Mouse (Mus musculus): ENCODE measurements around the gene Psmb2. TPM values are rescaled to one million over a fixed set of nuclear protein-coding genes. Genes with fewer than 3 reads are reported as not detected.

The Psmb2 gene
- polyA plus RNA-seq, 1 experiment = 170 TPM

DNA sequence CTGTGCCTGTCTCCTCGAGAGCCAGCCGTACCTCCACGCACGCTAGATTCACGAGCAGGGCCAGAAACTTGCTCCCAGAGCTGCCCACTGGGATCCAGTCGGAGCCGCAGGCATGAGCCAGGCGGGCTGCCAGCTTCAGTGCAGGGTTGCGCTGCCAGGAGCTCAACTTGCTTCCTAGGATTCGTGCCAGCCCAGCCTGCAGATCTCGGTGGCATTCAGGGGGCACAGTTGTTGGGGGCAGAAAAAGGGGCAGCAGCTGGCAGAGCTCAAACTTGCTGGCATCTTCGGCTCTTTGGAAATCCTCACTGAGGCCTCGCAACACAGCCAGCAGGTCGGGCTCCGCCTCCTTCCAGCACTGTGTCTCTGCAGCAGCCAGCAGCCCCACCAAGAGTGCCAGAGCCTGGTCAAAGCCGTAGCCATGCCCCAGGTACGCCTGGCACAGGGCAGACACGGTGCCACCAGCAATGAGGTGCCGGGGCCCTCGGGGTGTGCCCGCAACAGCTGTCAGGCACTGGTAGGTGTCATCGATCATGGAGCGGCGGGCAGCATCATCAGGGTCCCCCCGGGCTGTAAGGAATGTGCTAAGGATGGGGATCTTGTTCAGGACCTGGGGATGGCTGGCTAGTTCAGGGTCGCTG, 72.7 kb downstream of the Psmb2 start:
- peak; percentile 87 for DNase-seq
- H3K27ac ChIP-seq (ENCODE audit: insufficient read depth, low read length) = peak overlapping the region; percentile 47
- peaks cover 27% of the 10 kb centered on the region for H3K4me1 ChIP-seq (ENCODE audit: control insufficient read depth, insufficient read depth, low read length)
- no peaks in the 10 kb centered on the region for H3K27me3 ChIP-seq (ENCODE audit: control insufficient read depth, insufficient read depth, low read length)
- TF ChIP-seq POLR2A (IDR thresholded peaks at IDR 0.05; ENCODE audit: borderline replicate concordance, insufficient read depth, low read length) (no peak), CTCF (IDR thresholded peaks at IDR 0.05; ENCODE audit: borderline replicate concordance, insufficient read depth, low read depth, low read length) (no peak)
- H3K4me3 ChIP-seq (replicated peaks; ENCODE audit: insufficient read depth, low read depth, low read length) = peak overlapping the region; percentile 96
- WGBS = 11% methylated on average over 26 of the region's 26 CpGs

DNA sequence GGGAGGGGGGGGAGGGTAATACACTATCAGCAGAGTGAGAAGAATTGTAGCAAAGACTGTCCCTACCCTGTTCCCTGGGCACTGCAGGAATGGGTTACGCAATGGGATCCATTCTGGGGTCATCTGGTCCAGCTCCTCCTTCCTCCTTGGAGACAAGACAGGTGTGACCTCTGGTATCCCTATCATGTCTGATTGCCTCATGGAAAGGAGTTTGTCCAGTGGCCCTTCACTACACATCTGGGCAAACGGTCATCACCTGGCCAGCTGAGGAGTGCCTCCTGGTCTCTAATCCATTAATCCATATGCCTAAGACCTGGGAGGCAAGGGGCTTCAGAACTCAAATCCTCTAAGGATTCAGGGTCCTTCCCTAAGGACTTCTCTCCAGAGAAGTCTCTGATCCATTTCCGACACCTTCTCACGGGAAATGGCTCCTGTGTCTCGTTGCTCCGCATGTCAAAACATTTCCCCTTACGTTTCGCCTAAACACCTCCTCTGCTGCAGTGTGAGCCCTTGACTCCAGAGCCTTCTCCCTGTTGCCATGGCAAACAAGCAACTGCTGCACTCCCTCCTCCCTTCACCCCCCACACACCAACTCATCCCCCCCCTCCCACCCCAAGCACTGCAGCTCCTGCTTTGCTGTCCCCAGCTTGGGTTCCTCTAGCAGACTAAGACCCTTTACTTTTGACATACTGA, 73.6 kb downstream of the Psmb2 start:
- WGBS = 36% methylated on average over 8 of the region's 8 CpGs
- peak; percentile 36 to 40 for DNase-seq
- H3K4me3 ChIP-seq (replicated peaks; ENCODE audit: insufficient read depth, low read depth, low read length) = peak overlapping the region; percentile 96
- H3K27me3 ChIP-seq (ENCODE audit: control insufficient read depth, insufficient read depth, low read length) = no peaks in the 10 kb centered on the region
- H3K27ac ChIP-seq (ENCODE audit: insufficient read depth, low read length) = no peak overlapping the region
- no peak for TF ChIP-seq POLR2A (IDR thresholded peaks at IDR 0.05; ENCODE audit: borderline replicate concordance, insufficient read depth, low read length)
- no peak for TF ChIP-seq CTCF (IDR thresholded peaks at IDR 0.05; ENCODE audit: borderline replicate concordance, insufficient read depth, low read depth, low read length)
- peaks cover 24% of the 10 kb centered on the region for H3K4me1 ChIP-seq (ENCODE audit: control insufficient read depth, insufficient read depth, low read length)

DNA sequence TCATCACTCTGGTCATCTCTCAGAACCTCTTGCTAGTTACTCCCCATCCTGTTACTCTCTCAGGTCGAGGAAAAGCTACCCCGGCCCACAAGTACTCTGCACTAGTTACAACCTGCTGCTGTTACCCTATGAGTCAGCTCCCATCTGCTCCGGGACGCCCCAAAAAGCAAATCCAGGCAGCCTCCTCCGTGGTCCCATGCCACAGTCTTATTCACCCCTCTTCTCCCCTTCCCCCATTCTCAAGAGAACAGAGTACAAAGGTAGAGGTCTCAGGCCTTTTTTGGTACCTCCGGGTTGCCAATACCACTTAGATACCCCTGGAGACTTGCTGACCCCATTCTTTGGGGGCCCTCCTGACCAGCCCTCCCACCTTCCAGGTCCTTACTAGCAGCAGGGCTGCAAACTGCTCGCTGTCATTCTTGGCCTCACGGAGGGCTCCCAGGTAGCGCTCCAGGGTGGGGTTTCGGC, 74.2 kb downstream of the Psmb2 start:
- TF ChIP-seq CTCF (IDR thresholded peaks at IDR 0.05; ENCODE audit: borderline replicate concordance, insufficient read depth, low read depth, low read length) (no peak), POLR2A (IDR thresholded peaks at IDR 0.05; ENCODE audit: borderline replicate concordance, insufficient read depth, low read length) (no peak)
- 8% methylated on average over 10 of the region's 10 CpGs for WGBS
- peak overlapping the region; percentile 96 for H3K4me3 ChIP-seq (replicated peaks; ENCODE audit: insufficient read depth, low read depth, low read length)
- peak in 1 of 2 experiments; percentile 61 for DNase-seq
- peaks cover 23% of the 10 kb centered on the region for H3K4me1 ChIP-seq (ENCODE audit: control insufficient read depth, insufficient read depth, low read length)
- H3K27me3 ChIP-seq (ENCODE audit: control insufficient read depth, insufficient read depth, low read length) = no peaks in the 10 kb centered on the region
- H3K27ac ChIP-seq (ENCODE audit: insufficient read depth, low read length) = peak overlapping the region; percentile 90

DNA sequence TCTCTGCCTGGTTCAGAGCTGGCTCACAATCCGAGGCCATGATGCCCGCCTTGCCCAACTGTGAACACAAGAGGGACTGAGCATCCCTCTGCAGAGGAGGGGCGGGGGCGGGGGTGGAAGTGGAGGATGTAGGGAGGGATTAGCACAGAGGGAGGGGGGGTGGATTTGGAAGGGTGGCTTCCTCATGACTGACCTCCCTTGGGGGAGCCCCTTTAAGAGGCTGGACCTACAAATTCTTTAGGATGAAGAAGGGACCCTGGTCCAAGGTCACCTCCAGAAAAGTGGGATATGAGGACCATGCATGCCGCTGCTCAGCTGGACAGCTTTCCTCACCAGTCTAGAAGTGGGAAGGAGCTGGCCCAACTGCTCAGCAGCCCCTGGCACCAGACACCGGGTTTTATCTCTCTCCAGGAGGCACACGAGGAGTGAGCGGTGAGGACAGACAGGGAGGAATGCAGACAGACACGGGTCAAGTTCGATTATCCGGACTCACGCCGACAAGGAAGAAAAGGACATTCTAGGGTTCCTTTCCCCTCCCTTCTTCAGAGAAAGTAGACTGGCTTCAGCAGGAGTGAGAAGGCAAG, 74.7 kb downstream of the Psmb2 start:
- peak; percentile 72 to 73 for DNase-seq
- peak overlapping the region; percentile 96 for H3K4me3 ChIP-seq (replicated peaks; ENCODE audit: insufficient read depth, low read depth, low read length)
- 2% methylated on average over 13 of the region's 13 CpGs for WGBS
- H3K27me3 ChIP-seq (ENCODE audit: control insufficient read depth, insufficient read depth, low read length) = no peaks in the 10 kb centered on the region
- peaks cover 20% of the 10 kb centered on the region for H3K4me1 ChIP-seq (ENCODE audit: control insufficient read depth, insufficient read depth, low read length)
- no peak for TF ChIP-seq POLR2A (IDR thresholded peaks at IDR 0.05; ENCODE audit: borderline replicate concordance, insufficient read depth, low read length)
- TF ChIP-seq CTCF (IDR thresholded peaks at IDR 0.05; ENCODE audit: borderline replicate concordance, insufficient read depth, low read depth, low read length) = 0 out of 2 replicates have a peak, but pooled peaks have one; percentile 20
- peak overlapping the region; percentile 97 for H3K27ac ChIP-seq (ENCODE audit: insufficient read depth, low read length)

DNA sequence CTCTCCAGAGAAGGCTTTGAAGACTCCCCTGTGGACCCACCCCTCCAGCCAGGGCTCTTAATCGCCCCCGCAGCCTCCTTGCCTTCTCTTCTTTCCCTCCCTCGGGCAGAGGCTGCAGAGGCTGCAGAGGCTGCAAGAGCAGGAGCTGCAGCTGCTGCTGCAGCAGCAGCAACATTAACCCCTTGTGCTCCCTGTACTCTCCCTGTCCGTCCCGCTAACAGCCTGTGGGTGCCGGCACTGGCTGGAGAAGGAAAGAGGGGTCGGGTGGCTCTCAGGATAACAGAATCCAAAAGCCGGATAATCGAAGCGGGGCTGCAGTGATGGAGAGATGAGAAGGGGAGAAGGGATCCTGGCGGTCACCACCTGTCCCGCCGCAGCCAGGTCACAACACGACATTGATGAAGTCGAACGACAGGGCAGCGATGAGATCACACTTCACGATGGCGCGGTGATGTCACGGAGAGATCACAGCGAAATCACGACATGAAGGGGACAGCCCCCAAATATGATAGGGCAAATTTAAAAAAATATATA, 75.2 kb downstream of the Psmb2 start:
- no peaks in the 10 kb centered on the region for H3K27me3 ChIP-seq (ENCODE audit: control insufficient read depth, insufficient read depth, low read length)
- peak overlapping the region; percentile 96 for H3K4me3 ChIP-seq (replicated peaks; ENCODE audit: insufficient read depth, low read depth, low read length)
- H3K4me1 ChIP-seq (ENCODE audit: control insufficient read depth, insufficient read depth, low read length) = peaks cover 22% of the 10 kb centered on the region
- H3K27ac ChIP-seq (ENCODE audit: insufficient read depth, low read length) = peak overlapping the region; percentile 97
- WGBS = under 1% methylated on average over 23 of the region's 23 CpGs
- TF ChIP-seq POLR2A (IDR thresholded peaks at IDR 0.05; ENCODE audit: borderline replicate concordance, insufficient read depth, low read length) (no peak), CTCF (IDR thresholded peaks at IDR 0.05; ENCODE audit: borderline replicate concordance, insufficient read depth, low read depth, low read length) (no peak)
- peak; percentile 72 for DNase-seq

DNA sequence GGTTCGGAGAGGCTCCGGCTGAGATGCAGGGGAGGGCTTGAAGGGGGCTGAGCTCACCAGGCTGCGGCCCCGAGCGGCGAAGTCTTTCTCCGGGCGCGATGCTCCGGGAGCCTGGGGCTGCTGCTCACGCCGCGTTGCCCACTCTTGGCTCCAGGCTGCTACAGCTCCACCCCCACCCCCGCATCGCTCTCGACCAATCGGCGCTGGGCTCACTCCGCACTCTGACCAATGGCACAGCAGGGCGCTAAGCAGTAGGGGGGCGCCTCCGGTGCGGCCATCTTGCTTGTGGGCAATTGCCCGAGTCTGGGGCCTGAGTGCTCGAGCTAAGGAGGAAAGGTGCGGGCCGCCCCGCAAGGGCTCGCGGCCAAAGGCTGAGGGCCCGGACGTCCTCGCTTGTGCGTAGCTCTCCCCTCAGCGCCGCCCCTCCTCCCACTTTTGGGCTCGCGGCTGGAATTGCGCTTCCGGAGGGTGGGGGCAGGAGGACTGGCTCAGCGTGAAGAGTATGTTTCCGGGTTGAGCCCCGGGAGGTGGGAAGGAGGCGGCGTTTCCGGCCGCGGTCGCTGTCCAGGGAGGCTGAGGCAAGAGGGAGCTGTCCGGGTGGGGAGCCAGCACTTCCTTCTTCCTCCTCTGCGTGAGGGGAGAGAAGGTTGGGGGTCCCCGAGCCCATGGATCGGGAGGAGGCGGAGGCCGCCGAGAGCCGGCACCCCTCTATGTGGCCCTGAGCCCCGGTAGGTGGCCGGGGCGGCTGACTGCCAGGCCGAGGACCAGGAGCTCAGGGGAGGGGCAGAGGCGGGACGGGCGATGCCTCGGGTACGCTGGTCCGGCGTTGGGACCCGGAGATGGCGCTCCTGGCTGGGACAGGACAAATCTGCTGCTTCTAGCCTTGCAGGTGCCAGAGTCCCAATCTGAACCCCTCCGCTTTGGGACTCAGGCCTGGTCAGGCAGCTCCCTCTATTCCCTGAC, 76.1 kb downstream of the Psmb2 start, which contains the start of the genes Ncdn and AU040320:
Ncdn (minus strand) TSS at position 171 of the 963 bp plus-strand sequence.
AU040320 (plus strand) TSS at position 277 of the 963 bp plus-strand sequence.
- peak; percentile 98 to 99 for DNase-seq
- WGBS = 1% methylated on average over 71 of the region's 71 CpGs
- Histone ChIP-seq H3K27ac (ENCODE audit: insufficient read depth, low read length) (peak within 1 kb of the TSS; percentile 97), H3K4me3 (replicated peaks; ENCODE audit: insufficient read depth, low read depth, low read length) (peak within 1 kb of the TSS; percentile 96), H3K27me3 (ENCODE audit: control insufficient read depth, insufficient read depth, low read length) (no peaks in the 10 kb centered on the region), H3K4me1 (ENCODE audit: control insufficient read depth, insufficient read depth, low read length) (peaks cover 20% of the 10 kb centered on the region)
- TF ChIP-seq POLR2A (IDR thresholded peaks at IDR 0.05; ENCODE audit: borderline replicate concordance, insufficient read depth, low read length) (peak; percentile 88), CTCF (IDR thresholded peaks at IDR 0.05; ENCODE audit: borderline replicate concordance, insufficient read depth, low read depth, low read length) (no peak)

All from cerebellum, adult 2 months (tissue).